Mouse (Mus musculus) leukemia stem cell, adult 10-12 weeks (primary cell): ENCODE results near the gene Thegl. TPM values are rescaled to one million over a fixed set of nuclear protein-coding genes. Genes with fewer than 3 reads are reported as not detected.

Experiments
- polyA plus RNA-seq: library from polyadenylated mRNA; stranded (reverse); fragments of >175 nt; gene quantifications from 2 replicates; pipeline ENCODE4 v1.2.3, GENCODE M21; 2012; ENCODE audit warnings: low replicate concordance

Gene Thegl
- 0.14 and 1.3 TPM in 2 replicates for polyA plus RNA-seq

GRCm38 (mm10) chr5:77015544-77016482, at the start of gene Thegl:
Gene Thegl, plus strand, starts transcription at chr5:77016023.

GRCm38 (mm10) chr5:76974554-76975285, 41.1 kb upstream of the Thegl start, which contains the start of gene Srp72:
Gene Srp72, plus strand, starts transcription at chr5:76974683.

GRCm38 (mm10) chr5:77004051-77004821, 11.6 kb upstream of the Thegl start, which contains the start of gene Arl9:
Gene Arl9, plus strand, starts transcription at chr5:77004055.

Other genes with a start within 250 kb of the Thegl start
- gene Aasdh, start 110.5 kb upstream of the Thegl start, polyA plus RNA-seq = 0.56 and 3.6 TPM in 2 replicates
- 10.7 and 43.2 TPM in 2 replicates for gene Paics, start 64.7 kb upstream of the Thegl start, polyA plus RNA-seq
- 7.0 and 13.3 TPM in 2 replicates for gene Ppat, start 64.4 kb upstream of the Thegl start, polyA plus RNA-seq
- gene Srp72, start 41.3 kb upstream of the Thegl start, polyA plus RNA-seq = 30.6 and 99.1 TPM in 2 replicates
- 0.39 TPM in 1 of 2 replicates, not detected in the other for gene Arl9, start 12.0 kb upstream of the Thegl start, polyA plus RNA-seq
- gene Hopx, start 99.1 kb downstream of the Thegl start, polyA plus RNA-seq = 1.1 and 2.7 TPM in 2 replicates
- not detected in 2 replicates for gene Spink2, start 195.4 kb downstream of the Thegl start, polyA plus RNA-seq
- 8.7 and 9.1 TPM in 2 replicates for gene Rest, start 249.5 kb downstream of the Thegl start, polyA plus RNA-seq